ENCODE assay signal across 8 mouse cellular contexts in the genomic region with DNA sequence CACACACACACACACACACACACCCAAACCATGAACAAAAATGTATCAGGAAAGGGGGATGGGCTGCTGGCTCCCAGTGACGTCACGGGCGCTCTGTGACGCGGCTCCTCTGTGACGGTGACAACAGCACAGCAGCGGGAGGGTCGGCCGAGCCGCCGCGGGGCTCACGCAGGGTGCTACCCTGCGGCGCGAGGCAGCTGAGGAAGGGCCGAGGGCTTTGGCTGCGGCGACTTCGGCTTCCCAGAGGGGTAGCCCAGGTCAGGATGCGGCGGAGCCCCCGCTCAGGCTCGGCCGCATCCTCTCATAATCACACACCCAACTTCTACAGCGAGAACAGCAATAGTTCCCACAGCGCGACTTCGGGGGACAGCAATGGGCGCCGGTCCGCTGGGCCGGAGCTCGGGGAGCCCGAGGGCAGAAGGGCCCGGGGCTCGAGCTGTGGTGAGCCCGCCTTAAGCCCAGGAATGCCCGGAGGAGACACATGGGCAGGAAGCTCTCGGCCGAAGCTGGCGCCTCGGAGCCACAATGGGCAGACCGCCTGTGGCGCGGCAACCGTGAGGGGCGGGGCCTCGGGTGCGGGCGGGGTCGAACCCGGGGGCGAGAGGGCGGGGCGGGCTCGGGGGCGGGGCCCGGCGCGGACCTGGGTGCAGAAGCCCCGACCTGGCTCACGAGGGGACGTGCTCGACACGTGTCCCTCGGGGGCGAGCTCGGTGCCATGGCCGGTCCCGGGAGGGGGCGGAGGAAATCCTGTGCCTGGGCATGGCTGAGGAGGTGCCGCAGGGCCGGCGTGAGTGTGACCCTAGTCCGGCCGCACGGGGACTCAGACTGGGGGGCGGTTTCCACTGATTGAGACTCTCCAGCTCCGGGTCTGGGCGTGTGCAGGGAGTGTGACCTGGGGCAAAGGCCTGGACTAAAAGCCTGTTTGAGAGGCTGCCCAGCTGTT. TPM values are rescaled to one million over a fixed set of nuclear protein-coding genes. Genes with fewer than 3 reads are reported as not detected.
DNase-seq lines count a peak whose midpoint lies in the region; ATAC-seq and TF ChIP-seq lines count a peak whose summit lies in the region.

TSS of gene Spag4 (plus strand) at position 77 of the 943 bp plus-strand sequence.

- H3K36me3 ChIP-seq in MEL (ENCODE audit: control insufficient read depth in 1 of 2, insufficient read depth in 2 of 2, low read length in 2 of 2): peaks cover 2 to 4% of the 10 kb centered on the region in 2 experiments; a peak in 3 of 4 replicates
- H3K36me3 ChIP-seq in forebrain, embryonic 10.5 days (replicated peaks): peaks cover 33% of the 10 kb centered on the region
- peaks cover 12% of the 10 kb centered on the region; the same call in 1 of the 2 replicates for H3K36me3 ChIP-seq in heart, postnatal 0 days (replicated peaks; ENCODE audit: control insufficient read depth, insufficient read depth, low read length)
- H3K36me3 ChIP-seq in lung, postnatal 0 days (ENCODE audit: insufficient read depth, low read length): no peaks in the 10 kb centered on the region

- peaks cover 0 to 9% of the 10 kb centered on the region in 2 experiments; a peak in 3 of 4 replicates for H3K4me1 ChIP-seq in MEL (ENCODE audit: control insufficient read depth in 1 of 2, insufficient read depth in 2 of 2, low read length in 2 of 2)
- H3K4me1 ChIP-seq in forebrain, embryonic 10.5 days: peaks cover 23% of the 10 kb centered on the region
- H3K4me1 ChIP-seq in heart, postnatal 0 days (ENCODE audit: control insufficient read depth, insufficient read depth): peaks cover 6% of the 10 kb centered on the region; the same call in 1 of the 2 replicates
- H3K4me1 ChIP-seq in lung, postnatal 0 days (ENCODE audit: insufficient read depth, low read depth, low read length): no peaks in the 10 kb centered on the region; the same call in 1 of the 2 replicates

- H3K79me2 ChIP-seq in MEL (ENCODE audit: control insufficient read depth, insufficient read depth, low read length, poor library complexity): peaks cover 3% of the 10 kb centered on the region; the same call in 1 of the 2 replicates

- peak within 1 kb of the TSS; percentile 89 to 99 for H3K4me3 ChIP-seq in MEL (ENCODE audit: control insufficient read depth in 1 of 2, insufficient read depth in 1 of 2, low read depth in 2 of 2, low read length in 2 of 2)
- H3K4me3 ChIP-seq in forebrain, embryonic 10.5 days: peak within 1 kb of the TSS; percentile 85
- peak within 1 kb of the TSS; percentile 78 for H3K4me3 ChIP-seq in heart, postnatal 0 days (ENCODE audit: low read depth, low read length)
- peak within 1 kb of the TSS; percentile 59 for H3K4me3 ChIP-seq in lung, postnatal 0 days (ENCODE audit: low read depth, low read length)

- WGBS in forebrain, embryonic 10.5 days: under 1% methylated on average over 81 of the region's 81 CpGs
- WGBS in heart, postnatal 0 days: under 1% methylated on average over 74 of the region's 81 CpGs
- WGBS in lung, postnatal 0 days: under 1% methylated on average over 42 of the region's 81 CpGs

- H3K9me3 ChIP-seq in MEL (replicated peaks; ENCODE audit: insufficient read depth, low read length): no peaks in the 10 kb centered on the region
- no peaks in the 10 kb centered on the region for H3K9me3 ChIP-seq in forebrain, embryonic 10.5 days
- H3K9me3 ChIP-seq in heart, postnatal 0 days (replicated peaks; ENCODE audit: control insufficient read depth, low read length): no peaks in the 10 kb centered on the region
- H3K9me3 ChIP-seq in lung, postnatal 0 days (ENCODE audit: low read length): no peaks in the 10 kb centered on the region

- TF ChIP-seq RAD21 in MEL (IDR thresholded peaks at IDR 0.05; ENCODE audit: low read depth, low read length): no peak

- TF ChIP-seq CTCF in MEL (IDR thresholded peaks at IDR 0.05 in 2 of 3, conservative IDR thresholded peaks at IDR 0.05 in 1 of 3; ENCODE audit: control insufficient read depth in 1 of 3, insufficient read depth in 1 of 3, low read depth in 2 of 3, low read length in 3 of 3, poor library complexity in 1 of 3, severe bottlenecking in 1 of 3): no peak
- no peak for TF ChIP-seq CTCF in heart, postnatal 0 days (IDR thresholded peaks at IDR 0.05; ENCODE audit: low read depth)
- no peak for TF ChIP-seq CTCF in lung, postnatal 0 days (IDR thresholded peaks at IDR 0.05)

- H3K4me2 ChIP-seq in heart, postnatal 0 days (ENCODE audit: low read depth, low read length): peak within 1 kb of the TSS; percentile 99
- H3K4me2 ChIP-seq in lung, postnatal 0 days (replicated peaks; ENCODE audit: low read depth, low read length): peak within 1 kb of the TSS; percentile 99

- TF ChIP-seq POLR2A in MEL (IDR thresholded peaks at IDR 0.05; ENCODE audit: control insufficient read depth in 1 of 2, insufficient read depth in 1 of 2, low read depth in 1 of 2, low read length in 2 of 2, poor library complexity in 1 of 2): peak; percentile 61 to 80; a peak in 3 of 4 replicates

- H3K9ac ChIP-seq in MEL (ENCODE audit: control insufficient read depth, low read depth, low read length, poor library complexity, severe bottlenecking): peak within 1 kb of the TSS; percentile 97
- H3K9ac ChIP-seq in heart, postnatal 0 days (replicated peaks; ENCODE audit: low read depth, low read length): peak within 1 kb of the TSS; percentile 68
- H3K9ac ChIP-seq in lung, postnatal 0 days (replicated peaks; ENCODE audit: low read depth): peak within 1 kb of the TSS; percentile 64

- peak; percentile 86 for DNase-seq in MEL (ENCODE audit: low read depth, low spot score)
- DNase-seq in c-Kit-positive CD71-positive TER-119-negative erythroid progenitor cells, embryonic 14.5 days (ENCODE audit: low read depth): peak; percentile 60
- peak; percentile 83 for DNase-seq in forebrain, embryonic 10.5 days (ENCODE audit: extremely low spot score, low spot score)
- peak; percentile 52 for DNase-seq in heart, postnatal 0 days (ENCODE audit: low spot score)
- DNase-seq in kidney, postnatal 36 days: peak; percentile 69 to 89
- DNase-seq in lung, postnatal 0 days (ENCODE audit: low spot score): peak; percentile 76
- DNase-seq in ovary, adult 18-20 months (ENCODE audit: low spot score): peak; percentile 63
- DNase-seq in thymus, postnatal 10 days (ENCODE audit: low spot score in 2 of 2): peak; percentile 55 to 74

- peak; percentile 78 for ATAC-seq in heart, postnatal 0 days (ENCODE audit: insufficient read depth, low read depth)
- peak; percentile 87 for ATAC-seq in lung, postnatal 0 days

- no peak for TF ChIP-seq EP300 in MEL (IDR thresholded peaks at IDR 0.05; ENCODE audit: low read depth in 1 of 2, low read length in 2 of 2)
- TF ChIP-seq EP300 in heart, postnatal 0 days (IDR thresholded peaks at IDR 0.05; ENCODE audit: low read depth): no peak
- TF ChIP-seq EP300 in lung, postnatal 0 days (IDR thresholded peaks at IDR 0.05): no peak

- H3K27ac ChIP-seq in MEL (ENCODE audit: control insufficient read depth, low read depth, low read length): peak within 1 kb of the TSS; percentile 69
- peak within 1 kb of the TSS; percentile 94 for H3K27ac ChIP-seq in forebrain, embryonic 10.5 days
- peak within 1 kb of the TSS; percentile 58 for H3K27ac ChIP-seq in heart, postnatal 0 days (ENCODE audit: low read depth)
- H3K27ac ChIP-seq in lung, postnatal 0 days (ENCODE audit: low read length): peak within 1 kb of the TSS; percentile 62

- H3K27me3 ChIP-seq in MEL (ENCODE audit: control insufficient read depth in 1 of 2, insufficient read depth in 2 of 2, low read length in 2 of 2): peaks cover 0 to 2% of the 10 kb centered on the region in 2 experiments; a peak in 1 of 4 replicates
- H3K27me3 ChIP-seq in forebrain, embryonic 10.5 days (ENCODE audit: poor library complexity, severe bottlenecking): no peaks in the 10 kb centered on the region
- no peaks in the 10 kb centered on the region for H3K27me3 ChIP-seq in heart, postnatal 0 days (ENCODE audit: control insufficient read depth, insufficient read depth, low read length)
- H3K27me3 ChIP-seq in lung, postnatal 0 days (replicated peaks; ENCODE audit: insufficient read depth, low read length): no peaks in the 10 kb centered on the region

TF ChIP-seq in MEL, 35 proteins besides CTCF, POLR2A, EP300 and RAD21 (continues in another document):
- TF ChIP-seq CHD2 (IDR thresholded peaks at IDR 0.05; ENCODE audit: low read length): peak; percentile 77
- TF ChIP-seq UBTF (IDR thresholded peaks at IDR 0.05; ENCODE audit: borderline replicate concordance, insufficient read depth, low read depth, low read length): no peak; the same call in 1 of the 2 replicates
- TF ChIP-seq TBP (IDR thresholded peaks at IDR 0.05; ENCODE audit: low read depth, low read length): no peak; the same call in 1 of the 2 replicates
- TF ChIP-seq TCF12 (IDR thresholded peaks at IDR 0.05; ENCODE audit: low read depth, low read length): 0 out of 2 replicates have a peak, but pooled peaks have one; percentile 33
- no peak for TF ChIP-seq ZMIZ1 (IDR thresholded peaks at IDR 0.05; ENCODE audit: low read depth, low read length)
- TF ChIP-seq JUND (IDR thresholded peaks at IDR 0.05; ENCODE audit: low read depth, low read length): no peak
- no peak for TF ChIP-seq E2F4 (IDR thresholded peaks at IDR 0.05; ENCODE audit: borderline replicate concordance, low read depth, low read length)
- no peak for TF ChIP-seq USF2 (IDR thresholded peaks at IDR 0.05; ENCODE audit: borderline replicate concordance in 1 of 2, insufficient read depth in 1 of 2, low read depth in 1 of 2, low read length in 2 of 2)
- peak; percentile 93; the same call in 1 of the 2 replicates for TF ChIP-seq MXI1 (IDR thresholded peaks at IDR 0.05; ENCODE audit: low read depth, low read length)
- no peak for TF ChIP-seq POLR2AphosphoS5 (IDR thresholded peaks at IDR 0.05; ENCODE audit: borderline replicate concordance, low read depth, low read length)
- TF ChIP-seq POLR2AphosphoS2 (IDR thresholded peaks at IDR 0.05; ENCODE audit: low read length): no peak; the same call in 1 of the 2 replicates
- no peak for TF ChIP-seq ZNF384 (IDR thresholded peaks at IDR 0.05; ENCODE audit: low read depth, low read length)
- 0 out of 2 replicates have a peak, but pooled peaks have one; percentile 46 for TF ChIP-seq BHLHE40 (IDR thresholded peaks at IDR 0.05; ENCODE audit: borderline replicate concordance, low read depth, low read length)
- peak; percentile 69 for TF ChIP-seq ETS1 (IDR thresholded peaks at IDR 0.05; ENCODE audit: low read depth, low read length)
- TF ChIP-seq ELF1 (IDR thresholded peaks at IDR 0.05; ENCODE audit: low read depth, low read length): no peak

RNA-seq across cellular contexts. Expression of gene Spag4, which starts in this region (rescaled TPM):
- total RNA-seq in MEL (2012; rRNA removed): 5.0 and 5.5 TPM in 2 replicates
- polyA plus RNA-seq in MEL (2012; ENCODE audit: insufficient read depth in 1 of 2, insufficient read length in 2 of 2, low read depth in 1 of 2, low replicate concordance in 2 of 2, missing spikeins in 1 of 2): 10 to 100 TPM in 1 of 2 experiments, not detected in 1; 10.9 TPM
- 4.1 TPM in 2 replicates for polyA plus RNA-seq in forebrain, embryonic 10.5 days (2016; fragmentation: Nextera tagmentation; extraction: Ambion mirVana)
- total RNA-seq in heart, postnatal 0 days (2014; rRNA removed; ENCODE audit: low replicate concordance): 0.08 and 2.1 TPM in 2 replicates
- 0.84 and 1.2 TPM in 2 replicates for polyA plus RNA-seq in heart, postnatal 0 days (2015; fragmentation: Nextera tagmentation; extraction: Ambion mirVana)
- 0.74 and 0.89 TPM in 2 replicates for polyA plus RNA-seq in lung, postnatal 0 days (2015; fragmentation: Nextera tagmentation; extraction: Ambion mirVana)

Comparison
In these comparisons a context has a peak if more than half of its experiments do, and no peak if none do; other contexts are left out.
1. Peak in every context shown above with its lines: DNase-seq, ATAC-seq, H3K4me3 ChIP-seq and H3K27ac ChIP-seq.
2. Peak in DNase-seq, ATAC-seq, H3K4me3 ChIP-seq, H3K27ac ChIP-seq, H3K9ac ChIP-seq and H3K4me2 ChIP-seq in lung, postnatal 0 days; RNA of the gene not detected or under 1 TPM.